ENCODE assay signal across 10 mouse cellular contexts in genomic region chr2:152415786-152416185, GRCm38 (mm10). TPM values are rescaled to one million over a fixed set of nuclear protein-coding genes. Genes with fewer than 3 reads are reported as not detected.
DNase-seq lines count a peak whose midpoint lies in the region; ATAC-seq lines count a peak whose summit lies in the region.
"Had no signal": no experiment of that assay in that cellular context is flagged by ENCODE, and none has a peak within 500 bp of the region (broad histone marks: within the 10 kb centered on the region; RNA-seq: fewer than 3 reads in every experiment).

No protein-coding gene starts in this region.

- peaks cover 7% of the 10 kb centered on the region; the same call in 1 of the 2 replicates for H3K36me3 ChIP-seq in heart, embryonic 14.5 days (ENCODE audit: control insufficient read depth, insufficient read depth, low read length)
- H3K36me3 ChIP-seq in embryonic facial prominence, embryonic 13.5 days, result no peaks in the 10 kb centered on the region
- no peaks in the 10 kb centered on the region for H3K36me3 ChIP-seq in intestine, embryonic 15.5 days
- no peaks in the 10 kb centered on the region for H3K36me3 ChIP-seq in midbrain, embryonic 16.5 days (ENCODE audit: control insufficient read depth, insufficient read depth, low read length)

- peak overlapping the region; percentile 96 to 99 for H3K27ac ChIP-seq in heart, embryonic 14.5 days (replicated peaks in 1 of 2; ENCODE audit: control insufficient read depth in 1 of 2, insufficient read depth in 1 of 2, low read depth in 2 of 2, low read length in 2 of 2)
- H3K27ac ChIP-seq in embryonic facial prominence, embryonic 13.5 days, result peak overlapping the region; percentile 97
- H3K27ac ChIP-seq in intestine, embryonic 15.5 days, result peak overlapping the region; percentile 96
- H3K27ac ChIP-seq in midbrain, embryonic 16.5 days (ENCODE audit: low read length), result peak overlapping the region; percentile 94

- H3K4me1 ChIP-seq in heart, embryonic 14.5 days (ENCODE audit: control insufficient read depth in 2 of 2, insufficient read depth in 2 of 2, low read length in 2 of 2), result peaks cover 11 to 22% of the 10 kb centered on the region in 2 experiments
- peaks cover 24% of the 10 kb centered on the region for H3K4me1 ChIP-seq in embryonic facial prominence, embryonic 13.5 days
- H3K4me1 ChIP-seq in intestine, embryonic 15.5 days (replicated peaks), result peaks cover 12% of the 10 kb centered on the region
- H3K4me1 ChIP-seq in midbrain, embryonic 16.5 days (ENCODE audit: control insufficient read depth, insufficient read depth, low read length), result peaks cover 32% of the 10 kb centered on the region

- H3K9ac ChIP-seq in heart, embryonic 14.5 days (ENCODE audit: low read length), result peak overlapping the region; percentile 100; the same call in 1 of the 2 replicates
- H3K9ac ChIP-seq in embryonic facial prominence, embryonic 13.5 days, result no peak overlapping the region
- H3K9ac ChIP-seq in intestine, embryonic 15.5 days, result no peak overlapping the region
- H3K9ac ChIP-seq in midbrain, embryonic 16.5 days (ENCODE audit: low read depth, low read length), result no peak overlapping the region

- no peaks in the 10 kb centered on the region for H3K27me3 ChIP-seq in heart, embryonic 14.5 days (ENCODE audit: control insufficient read depth, insufficient read depth, low read length)
- H3K27me3 ChIP-seq in embryonic facial prominence, embryonic 13.5 days, result no peaks in the 10 kb centered on the region
- H3K27me3 ChIP-seq in intestine, embryonic 15.5 days (replicated peaks), result no peaks in the 10 kb centered on the region
- no peaks in the 10 kb centered on the region for H3K27me3 ChIP-seq in midbrain, embryonic 16.5 days (ENCODE audit: control insufficient read depth, insufficient read depth, low read depth, low read length)

- H3K9me3 ChIP-seq in heart, embryonic 14.5 days (ENCODE audit: control insufficient read depth, low read length), result peaks cover 8% of the 10 kb centered on the region; the same call in 1 of the 2 replicates
- no peaks in the 10 kb centered on the region; the same call in none of the 2 replicates for H3K9me3 ChIP-seq in embryonic facial prominence, embryonic 13.5 days
- H3K9me3 ChIP-seq in intestine, embryonic 15.5 days, result no peaks in the 10 kb centered on the region
- H3K9me3 ChIP-seq in midbrain, embryonic 16.5 days (replicated peaks; ENCODE audit: control insufficient read depth, low read length, poor library complexity, severe bottlenecking), result no peaks in the 10 kb centered on the region

- DNase-seq in heart, adult 18-20 months, result no peak
- DNase-seq in right cerebral cortex, postnatal 25 days, result no peak
- no peak for DNase-seq in gastrocnemius, postnatal 14 days
- DNase-seq: adrenal gland, postnatal 25 days; lung, postnatal 36 days had no signal

- intact Hi-C loops in gastrocnemius, postnatal 14 days (cut with DNase I; ENCODE audit: low total_unique reads), result no loop called here

- whole genome bisulfite sequencing in heart, embryonic 14.5 days, result 94% methylated on average over 3 of the region's 3 CpGs
- WGBS in embryonic facial prominence, embryonic 13.5 days, result 92% methylated on average over 3 of the region's 3 CpGs
- WGBS in intestine, embryonic 15.5 days, result 93% methylated on average over 3 of the region's 3 CpGs
- 96% methylated on average over 3 of the region's 3 CpGs for WGBS in midbrain, embryonic 16.5 days

- peak overlapping the region; percentile 93 for H3K4me2 ChIP-seq in heart, embryonic 14.5 days (ENCODE audit: low read length)
- H3K4me2 ChIP-seq in embryonic facial prominence, embryonic 13.5 days, result peak overlapping the region; percentile 95
- peak overlapping the region; percentile 79 for H3K4me2 ChIP-seq in intestine, embryonic 15.5 days (replicated peaks)
- peak overlapping the region; percentile 88 for H3K4me2 ChIP-seq in midbrain, embryonic 16.5 days (ENCODE audit: low read length)

- H3K4me3 ChIP-seq in heart, embryonic 14.5 days (ENCODE audit: control insufficient read depth in 1 of 2, insufficient read depth in 1 of 2, low read depth in 1 of 2, low read length in 2 of 2), result peak overlapping the region in 1 of 2 experiments; percentile 94; a peak in 1 of 4 replicates
- peak overlapping the region; percentile 90; the same call in 1 of the 2 replicates for H3K4me3 ChIP-seq in embryonic facial prominence, embryonic 13.5 days
- H3K4me3 ChIP-seq in intestine, embryonic 15.5 days (replicated peaks), result no peak overlapping the region
- no peak overlapping the region; the same call in 1 of the 2 replicates for H3K4me3 ChIP-seq in midbrain, embryonic 16.5 days (ENCODE audit: low read depth, low read length)

- no peak for ATAC-seq in heart, embryonic 14.5 days (ENCODE audit: insufficient number of reproducible peaks, insufficient read depth, low FRiP score, low read depth)
- ATAC-seq in embryonic facial prominence, embryonic 13.5 days (ENCODE audit: insufficient number of reproducible peaks, insufficient read depth, low FRiP score, low TSS enrichment, low read depth), result no peak
- no peak for ATAC-seq in intestine, embryonic 15.5 days
- no peak for ATAC-seq in midbrain, embryonic 16.5 days
- ATAC-seq in inflammation-experienced regulatory T-cells, adult 6 months, result no peak

RNA-seq across cellular contexts. Expression of gene 6820408C15Rik, which starts 0.4 kb away (rescaled TPM):
- 1.8 and 2.3 TPM in 2 replicates for polyA plus RNA-seq in heart, embryonic 14.5 days (2014; fragmentation: Nextera tagmentation; extraction: Ambion mirVana)
- total RNA-seq in heart, adult 18-20 months (2021), result 1 to 10 TPM; 1.6 to 2.4 TPM
- 0.25 and 0.44 TPM in 2 replicates for polyA plus RNA-seq in embryonic facial prominence, embryonic 13.5 days (2015; fragmentation: Nextera tagmentation; extraction: Ambion mirVana)
- 0.42 and 0.49 TPM in 2 replicates for polyA plus RNA-seq in intestine, embryonic 15.5 days (2015; fragmentation: Nextera tagmentation; extraction: Ambion mirVana)
- 1.7 and 1.8 TPM in 2 replicates for polyA plus RNA-seq in midbrain, embryonic 16.5 days (2015; fragmentation: Nextera tagmentation; extraction: Ambion mirVana)
- polyA plus RNA-seq in inflammation-experienced regulatory T-cells, adult 6 months (2017; shearing (Covaris generic)), result not detected
- not detected for total RNA-seq in gastrocnemius, postnatal 14 days (2021)
- total RNA-seq: adrenal gland, postnatal 25 days had no signal

RNA-seq across cellular contexts. Expression of gene Zcchc3, which starts 1.0 kb away (rescaled TPM):
- polyA plus RNA-seq in heart, embryonic 14.5 days (2014; fragmentation: Nextera tagmentation; extraction: Ambion mirVana), result 35.7 and 36.1 TPM in 2 replicates
- total RNA-seq in heart, adult 18-20 months (2021), result 1 to 10 TPM; 5.0 to 5.8 TPM
- 44.1 and 47.8 TPM in 2 replicates for polyA plus RNA-seq in embryonic facial prominence, embryonic 13.5 days (2015; fragmentation: Nextera tagmentation; extraction: Ambion mirVana)
- 34.4 and 40.8 TPM in 2 replicates for polyA plus RNA-seq in intestine, embryonic 15.5 days (2015; fragmentation: Nextera tagmentation; extraction: Ambion mirVana)
- 12.6 and 14.7 TPM in 2 replicates for polyA plus RNA-seq in midbrain, embryonic 16.5 days (2015; fragmentation: Nextera tagmentation; extraction: Ambion mirVana)
- under 1 TPM; 0.34 to 0.95 (median 0.93) TPM for polyA plus RNA-seq in inflammation-experienced regulatory T-cells, adult 6 months (2017; shearing (Covaris generic))
- 1 to 10 TPM; 2.7 to 3.2 TPM for total RNA-seq in gastrocnemius, postnatal 14 days (2021)

RNA-seq across cellular contexts. Expression of gene Sox12, which starts 17.9 kb away (rescaled TPM):
- 13.1 and 15.0 TPM in 2 replicates for polyA plus RNA-seq in heart, embryonic 14.5 days (2014; fragmentation: Nextera tagmentation; extraction: Ambion mirVana)
- total RNA-seq in heart, adult 18-20 months (2021), result 1 to 10 TPM; 5.7 to 5.8 TPM
- 13.1 and 13.2 TPM in 2 replicates for polyA plus RNA-seq in embryonic facial prominence, embryonic 13.5 days (2015; fragmentation: Nextera tagmentation; extraction: Ambion mirVana)
- polyA plus RNA-seq in intestine, embryonic 15.5 days (2015; fragmentation: Nextera tagmentation; extraction: Ambion mirVana), result 5.4 and 5.9 TPM in 2 replicates
- polyA plus RNA-seq in midbrain, embryonic 16.5 days (2015; fragmentation: Nextera tagmentation; extraction: Ambion mirVana), result 12.1 and 14.0 TPM in 2 replicates
- under 1 TPM in 2 of 3 experiments, not detected in 1; 0.39 to 0.49 TPM for polyA plus RNA-seq in inflammation-experienced regulatory T-cells, adult 6 months (2017; shearing (Covaris generic))
- total RNA-seq in gastrocnemius, postnatal 14 days (2021), result 1 to 10 TPM; 2.9 to 4.3 TPM

RNA-seq across cellular contexts. Expression of gene Nrsn2, which starts 39.3 kb away (rescaled TPM):
- polyA plus RNA-seq in heart, embryonic 14.5 days (2014; fragmentation: Nextera tagmentation; extraction: Ambion mirVana), result 2.2 and 3.8 TPM in 2 replicates
- not detected for total RNA-seq in heart, adult 18-20 months (2021)
- 2.1 and 2.3 TPM in 2 replicates for polyA plus RNA-seq in embryonic facial prominence, embryonic 13.5 days (2015; fragmentation: Nextera tagmentation; extraction: Ambion mirVana)
- 1.8 and 2.1 TPM in 2 replicates for polyA plus RNA-seq in intestine, embryonic 15.5 days (2015; fragmentation: Nextera tagmentation; extraction: Ambion mirVana)
- 50.8 and 64.8 TPM in 2 replicates for polyA plus RNA-seq in midbrain, embryonic 16.5 days (2015; fragmentation: Nextera tagmentation; extraction: Ambion mirVana)
- polyA plus RNA-seq in inflammation-experienced regulatory T-cells, adult 6 months (2017; shearing (Covaris generic)), result not detected
- not detected for total RNA-seq in gastrocnemius, postnatal 14 days (2021)

RNA-seq across cellular contexts. Expression of gene Defb23, which starts 48.6 kb away (rescaled TPM):
- not detected in 2 replicates for polyA plus RNA-seq in heart, embryonic 14.5 days (2014; fragmentation: Nextera tagmentation; extraction: Ambion mirVana)
- total RNA-seq in heart, adult 18-20 months (2021), result not detected
- not detected in 2 replicates for polyA plus RNA-seq in embryonic facial prominence, embryonic 13.5 days (2015; fragmentation: Nextera tagmentation; extraction: Ambion mirVana)
- polyA plus RNA-seq in intestine, embryonic 15.5 days (2015; fragmentation: Nextera tagmentation; extraction: Ambion mirVana), result not detected in 2 replicates
- not detected in 2 replicates for polyA plus RNA-seq in midbrain, embryonic 16.5 days (2015; fragmentation: Nextera tagmentation; extraction: Ambion mirVana)
- not detected for polyA plus RNA-seq in inflammation-experienced regulatory T-cells, adult 6 months (2017; shearing (Covaris generic))
- not detected for total RNA-seq in gastrocnemius, postnatal 14 days (2021)
- total RNA-seq: adrenal gland, postnatal 25 days had no signal
